Mouse (Mus musculus): ENCODE measurements around the gene Ucma.
"Not testable (repeated sequence)": the region's sequence is repeated elsewhere in the genome, so short reads cannot be mapped to it uniquely, and the experiment has no call there.

The Ucma gene

DNA sequence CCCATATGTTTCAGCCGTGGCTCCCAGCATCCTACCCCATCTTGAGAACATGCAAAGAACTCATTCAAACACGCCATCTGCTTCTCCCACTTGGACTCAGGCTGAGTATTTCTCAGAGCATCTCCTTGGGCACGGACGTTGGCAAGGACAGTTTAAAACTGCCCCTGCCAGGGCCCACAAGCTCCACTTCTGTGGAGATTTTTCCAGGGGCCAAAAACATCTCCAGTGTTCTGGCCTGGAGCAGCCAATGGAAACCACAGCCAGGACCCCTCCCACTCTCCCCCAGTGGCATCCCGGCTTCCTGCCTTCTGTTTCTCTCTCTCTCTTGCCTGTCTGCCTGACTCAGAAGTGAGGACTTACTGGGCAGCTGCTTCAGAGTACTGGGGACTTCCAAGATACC lies at the start of gene Ucma:
Ucma (plus strand) TSS at position 316 of the 400 bp plus-strand sequence.
- no peak for DNase-seq

DNA sequence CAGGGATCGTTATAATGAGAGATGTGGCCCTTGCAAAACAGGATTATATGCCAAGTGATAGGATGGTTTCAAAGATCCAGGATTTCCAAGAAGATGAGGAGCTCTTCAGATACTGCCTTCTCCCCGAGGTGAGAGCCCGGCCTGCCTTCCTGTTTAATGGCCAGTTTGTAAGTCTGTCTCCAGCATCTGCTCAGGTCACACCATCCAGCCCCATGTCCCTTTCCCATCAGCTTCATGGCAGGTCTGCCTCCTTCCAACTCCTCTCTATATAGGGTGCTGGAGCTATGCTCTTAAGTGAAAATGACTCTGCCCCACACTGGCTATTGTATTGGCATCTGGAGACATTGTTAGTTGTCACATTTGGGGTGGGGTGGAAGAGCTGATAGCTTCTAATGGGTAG lies 48.5 kb upstream of the Ucma start:
- DNase-seq: no peak

DNA sequence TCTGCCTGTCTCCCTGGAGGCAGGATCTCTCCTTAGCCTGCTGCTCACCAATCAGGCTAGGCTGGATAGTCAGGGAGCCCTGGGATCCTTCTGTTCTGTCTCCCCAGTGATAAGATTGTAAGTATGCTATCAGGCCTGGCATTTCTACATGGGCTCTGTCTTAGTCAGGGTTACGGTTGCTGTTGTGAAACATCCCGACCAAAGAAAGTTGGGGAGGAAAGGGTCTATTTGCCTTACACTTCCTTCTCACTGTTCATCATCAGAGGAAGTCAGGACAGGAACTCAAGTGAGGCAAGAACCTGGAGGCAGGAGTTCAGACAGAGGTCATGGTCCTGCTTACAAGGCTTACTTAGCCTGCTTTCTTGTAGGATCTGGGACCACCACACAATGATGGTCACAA lies 46.7 kb upstream of the Ucma start:
- DNase-seq: no peak

DNA sequence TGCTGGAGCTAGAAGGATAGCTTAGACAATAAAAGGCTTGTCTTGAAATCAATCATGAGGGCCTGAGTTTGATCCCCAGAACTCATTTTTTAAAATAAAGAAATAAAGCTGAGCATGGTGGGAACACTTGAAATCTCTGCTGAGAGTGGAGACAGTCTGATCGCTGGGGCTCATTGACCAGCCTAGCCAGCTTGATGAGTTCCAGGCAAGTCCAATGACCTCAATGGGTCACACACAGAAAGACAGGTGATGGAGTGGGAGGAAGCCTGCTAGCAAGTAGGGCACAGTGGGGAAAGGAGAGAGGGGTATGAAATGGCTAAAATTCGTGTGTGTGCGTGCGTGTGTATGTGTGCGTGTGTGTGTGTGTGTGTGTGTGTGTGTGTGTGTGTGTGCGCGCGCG lies 41.4 kb upstream of the Ucma start:
- no peak for DNase-seq

DNA sequence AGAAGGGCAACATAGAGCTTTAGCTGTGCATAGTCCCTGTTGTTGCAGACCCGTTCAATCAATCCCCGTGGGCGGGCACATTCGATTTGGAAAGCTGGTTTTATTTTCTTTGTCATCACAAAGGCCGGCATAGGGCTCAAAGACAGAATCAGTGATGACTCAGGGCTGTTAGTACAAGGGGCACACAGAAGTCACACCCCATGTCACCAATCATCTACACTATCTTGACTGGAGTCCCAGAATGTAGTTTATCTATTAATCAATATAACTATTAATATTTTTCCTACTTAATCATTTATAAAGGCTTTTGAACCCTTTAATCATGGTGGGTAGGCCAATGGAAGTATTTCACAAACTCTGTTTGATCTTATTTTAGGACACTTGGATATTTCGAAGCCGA lies 38.0 kb upstream of the Ucma start:
- DNase-seq: no peak

DNA sequence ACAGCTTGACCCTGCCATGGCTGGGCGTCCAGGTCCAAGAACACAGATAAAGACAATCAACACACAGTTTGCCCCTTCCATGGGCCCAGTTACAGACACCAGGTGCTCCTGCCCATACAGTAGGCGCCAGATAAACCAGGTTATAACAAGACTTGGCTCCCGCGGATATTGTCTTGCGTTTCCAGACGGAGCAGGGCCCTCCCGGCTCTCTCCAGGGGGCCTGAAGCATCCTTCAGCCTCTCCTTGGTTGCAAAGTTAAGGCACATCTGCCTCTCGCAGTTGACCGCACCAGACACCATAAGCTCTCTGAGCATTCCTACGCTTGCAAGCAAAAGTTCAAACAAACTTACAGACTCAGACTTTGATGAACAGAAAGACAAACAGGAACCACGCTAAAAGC lies 35.1 kb upstream of the Ucma start:
- DNase-seq: no peak

DNA sequence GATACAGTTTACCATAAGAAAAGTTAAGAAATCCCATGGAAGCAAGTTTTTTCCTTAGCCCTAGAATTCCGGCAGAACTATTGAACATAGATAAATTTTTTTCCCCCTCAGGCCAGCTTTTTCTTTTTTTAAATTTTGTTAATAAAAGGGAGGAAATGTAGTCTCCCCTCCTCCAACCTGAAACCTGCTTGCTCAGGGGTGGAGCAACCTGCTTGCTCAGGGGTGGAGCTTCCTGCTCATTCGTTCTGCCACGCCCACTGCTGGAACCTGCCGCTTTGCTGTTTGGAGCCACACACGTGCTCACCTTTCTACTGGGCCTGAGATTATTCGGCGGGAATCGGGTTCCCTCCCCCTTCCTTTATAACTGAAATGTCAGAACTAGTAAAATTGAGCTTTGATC lies 26.2 kb upstream of the Ucma start:
- DNase-seq: not testable (repeated sequence)

DNA sequence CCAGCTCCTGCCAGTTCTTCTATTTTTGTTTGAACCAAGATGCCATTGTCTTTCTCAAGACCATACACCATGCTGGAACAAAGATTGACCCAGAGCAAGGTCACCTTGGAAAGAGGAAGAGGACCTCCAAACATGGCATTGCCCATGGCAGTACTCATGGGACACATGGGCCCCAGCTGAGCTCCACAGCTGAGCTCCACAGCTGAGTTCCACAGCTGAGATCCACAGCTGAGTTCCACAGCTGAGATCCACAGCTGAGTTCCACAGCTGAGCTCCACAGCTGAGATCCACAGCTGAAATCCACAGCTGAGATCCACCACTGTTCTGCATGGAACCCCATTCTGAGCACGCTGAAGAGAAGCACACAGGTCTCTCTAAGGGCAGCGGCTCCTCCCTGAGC lies 24.9 kb upstream of the Ucma start:
- no peak for DNase-seq

DNA sequence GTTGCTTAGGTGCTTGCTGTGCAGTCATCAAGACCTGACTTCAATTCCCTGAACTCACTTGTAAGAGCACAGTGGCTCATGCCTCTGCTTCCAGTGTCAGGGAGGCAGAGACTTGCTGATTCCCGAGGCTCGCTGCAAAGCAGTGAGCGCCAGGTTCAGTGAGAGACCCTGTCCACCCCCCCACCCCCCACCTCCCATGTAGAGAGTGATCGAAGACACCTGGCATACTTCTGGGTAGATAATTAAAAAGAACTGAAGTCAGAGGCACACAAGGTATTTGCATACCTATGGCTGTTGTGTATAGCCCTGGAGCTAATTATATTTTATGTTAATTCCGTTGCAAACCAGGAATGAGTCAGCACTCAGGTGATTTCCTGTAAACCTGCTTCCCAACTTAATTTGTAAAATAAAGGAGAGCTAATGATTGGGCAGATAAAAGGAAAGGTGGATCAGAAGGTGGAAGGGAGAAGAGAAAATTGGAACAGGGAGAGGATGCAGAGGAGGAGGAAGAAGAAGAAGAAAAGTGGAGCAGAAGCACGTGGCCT lies 21.6 kb upstream of the Ucma start:
- DNase-seq: no peak

DNA sequence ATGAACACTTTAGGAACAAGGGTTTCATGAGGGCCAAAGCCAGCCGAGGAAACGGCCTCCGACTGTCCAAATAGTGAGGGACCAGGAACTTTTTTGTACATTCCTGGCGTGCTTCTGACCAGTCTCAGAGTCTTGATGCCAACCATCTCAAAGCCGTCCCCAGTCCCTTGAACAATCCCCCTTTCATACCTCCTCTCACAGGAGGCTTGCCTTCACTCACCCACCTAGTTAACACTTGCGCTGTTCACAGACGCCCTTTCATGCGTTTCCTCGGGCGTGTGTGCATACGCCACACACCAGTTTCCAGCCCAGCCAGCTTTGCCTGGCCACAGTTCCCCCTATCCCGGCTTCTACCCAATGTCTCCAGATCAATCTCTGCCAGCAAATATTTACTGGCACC lies 17.9 kb upstream of the Ucma start:
- DNase-seq: no peak

DNA sequence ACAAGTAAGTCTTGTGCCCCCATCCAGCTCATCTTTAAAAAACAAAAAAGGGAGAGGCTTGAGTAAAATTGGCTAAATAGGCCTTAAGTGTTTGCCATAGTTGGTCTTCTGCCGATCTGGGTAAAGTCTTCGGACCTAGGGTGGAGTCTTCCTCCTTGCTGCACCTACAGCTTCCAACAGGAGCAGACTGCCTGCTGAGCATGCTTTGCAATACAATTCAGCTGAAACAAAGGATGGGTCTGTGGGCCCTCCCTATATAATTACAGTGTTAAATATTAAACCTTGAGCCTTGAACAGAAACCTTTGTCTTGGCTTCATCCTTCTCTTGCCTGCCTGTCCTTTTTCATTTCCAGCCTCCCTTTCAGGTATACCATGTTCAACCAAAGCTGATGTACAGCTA lies 8.1 kb upstream of the Ucma start:
- DNase-seq: no peak

DNA sequence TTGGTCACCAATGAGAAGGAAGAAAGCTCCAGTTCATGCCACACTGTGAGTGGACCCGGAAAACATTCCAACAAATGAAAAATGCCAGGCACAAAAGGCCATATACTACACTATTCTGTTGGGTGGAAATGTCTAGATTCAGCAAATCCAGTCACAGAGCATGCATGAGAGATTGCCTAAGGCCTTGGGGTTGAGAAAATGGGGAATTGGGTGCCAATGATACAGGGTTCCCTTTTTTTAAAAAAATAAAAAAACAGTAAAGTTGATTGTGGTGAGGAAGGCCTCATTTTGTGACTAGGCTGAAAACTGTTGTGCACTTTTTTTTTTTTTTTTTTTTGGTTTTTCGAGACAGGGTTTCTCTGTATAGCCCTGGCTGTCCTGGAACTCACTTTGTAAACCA lies 6.8 kb upstream of the Ucma start:
- no peak for DNase-seq

DNA sequence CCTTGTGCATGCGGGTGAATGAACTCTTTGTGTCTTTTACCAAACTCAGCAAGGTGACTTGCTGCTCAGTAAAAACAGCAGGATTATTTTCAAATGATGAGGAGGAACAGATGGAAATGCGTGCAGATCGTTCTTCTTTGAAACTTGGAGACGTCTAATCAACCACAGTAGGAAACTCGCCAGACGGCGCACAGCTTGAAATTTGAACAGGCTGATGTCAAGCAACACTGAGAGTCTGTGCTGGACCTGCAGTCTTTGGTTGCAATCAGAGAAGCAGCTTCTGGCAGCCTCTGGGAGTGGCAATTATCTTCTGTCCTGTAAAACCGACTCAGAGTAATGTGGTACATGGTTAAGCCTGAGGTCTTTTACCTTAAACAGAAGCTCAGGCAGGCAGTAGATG lies 2.2 kb downstream of the Ucma start:
- peak; percentile 8 for DNase-seq

DNA sequence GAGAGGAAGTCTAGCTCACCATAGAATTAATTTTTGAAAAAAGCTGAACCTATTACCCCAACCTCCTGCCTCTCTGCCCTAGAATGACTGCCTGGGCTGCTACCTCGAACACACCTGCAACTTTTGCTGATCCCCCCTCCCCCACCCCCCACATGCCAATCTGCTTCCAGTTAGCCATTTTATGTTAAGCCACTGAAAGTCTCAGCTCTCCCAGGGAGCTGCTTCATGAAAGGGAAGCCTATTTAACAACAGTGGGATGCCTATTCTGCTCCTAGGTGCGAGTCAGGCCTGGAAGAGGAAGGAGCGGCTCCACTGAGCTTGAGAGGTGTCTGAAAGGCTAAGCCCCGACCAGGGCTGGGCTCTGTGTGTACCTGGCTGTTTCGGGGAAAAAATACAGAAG lies 8.1 kb downstream of the Ucma start:
- DNase-seq: no peak

DNA sequence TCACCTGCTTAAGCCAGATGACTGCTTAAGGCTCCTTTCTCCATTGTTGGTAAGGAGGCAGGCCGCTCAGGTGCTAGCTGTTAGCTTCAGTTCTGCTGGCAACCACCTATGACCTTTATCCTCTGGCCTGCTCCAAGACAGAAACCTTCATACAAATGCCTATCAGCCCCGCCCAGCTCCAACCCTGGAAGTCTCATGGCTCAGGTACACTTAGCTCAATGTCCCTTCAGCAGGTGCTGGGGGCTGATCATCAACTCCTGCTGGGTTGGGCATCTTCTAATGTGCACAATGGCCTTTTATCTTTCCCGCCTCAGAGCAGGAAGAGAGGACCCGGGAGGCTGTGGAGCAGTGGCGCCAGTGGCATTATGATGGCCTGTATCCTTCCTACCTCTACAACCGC lies 9.1 kb downstream of the Ucma start:
- DNase-seq: no peak

DNA sequence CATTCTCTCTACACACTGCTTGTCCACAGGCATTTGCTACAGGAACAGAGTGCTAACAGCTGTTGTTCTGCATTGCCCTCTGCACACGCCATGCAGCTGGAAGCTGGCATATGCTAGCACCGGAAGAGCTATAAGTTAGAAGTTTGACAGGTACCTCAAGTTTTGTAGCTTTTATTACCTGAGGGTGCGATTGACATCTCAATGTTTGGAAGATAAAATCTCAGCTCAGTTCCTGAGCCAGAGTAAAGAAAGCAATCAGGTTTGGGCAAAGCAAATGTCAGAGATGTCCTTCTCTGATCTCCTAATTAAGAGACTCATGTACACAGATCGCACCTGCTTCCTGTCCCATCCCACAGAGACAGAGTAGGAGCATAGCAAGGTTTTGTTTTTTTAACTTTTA lies 10.9 kb downstream of the Ucma start:
- DNase-seq: no peak

DNA sequence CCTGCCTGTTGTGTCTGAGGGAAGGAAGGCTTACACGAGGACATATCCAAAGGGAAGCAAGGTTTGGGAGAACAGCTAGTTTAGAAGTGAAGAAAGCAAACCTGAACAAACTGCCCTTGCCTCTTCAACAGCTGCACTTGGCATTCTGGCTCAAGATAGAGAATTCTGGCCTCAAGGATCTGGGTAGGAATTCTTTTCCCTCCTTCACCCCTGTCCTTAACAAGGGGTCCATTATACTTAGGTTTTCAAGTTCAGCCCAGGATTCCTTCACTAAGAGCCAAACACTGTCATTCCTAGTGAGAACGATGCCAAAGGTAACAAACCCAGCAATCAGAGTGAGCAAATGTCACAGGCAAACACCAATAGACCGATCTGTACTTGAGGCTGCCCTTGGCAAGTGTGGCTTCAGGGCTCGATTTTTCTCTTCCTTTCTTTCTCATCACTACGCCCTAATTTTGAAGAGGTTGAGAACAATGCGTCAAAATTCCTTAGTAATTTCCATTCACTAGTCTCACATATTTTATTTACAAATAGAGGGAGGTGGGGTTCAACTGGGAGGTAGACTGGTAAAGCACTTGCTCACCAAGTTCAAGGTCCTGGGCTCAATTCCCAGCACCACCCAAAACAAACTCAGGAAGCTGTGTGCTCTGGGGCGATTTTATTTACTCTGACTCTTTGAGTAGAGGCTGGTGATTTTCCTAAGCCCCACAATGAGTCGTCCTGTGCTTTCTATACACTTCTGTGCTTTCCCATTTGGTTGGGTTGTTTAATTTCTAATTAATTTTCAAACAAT lies 11.7 kb downstream of the Ucma start:
- no peak for DNase-seq

DNA sequence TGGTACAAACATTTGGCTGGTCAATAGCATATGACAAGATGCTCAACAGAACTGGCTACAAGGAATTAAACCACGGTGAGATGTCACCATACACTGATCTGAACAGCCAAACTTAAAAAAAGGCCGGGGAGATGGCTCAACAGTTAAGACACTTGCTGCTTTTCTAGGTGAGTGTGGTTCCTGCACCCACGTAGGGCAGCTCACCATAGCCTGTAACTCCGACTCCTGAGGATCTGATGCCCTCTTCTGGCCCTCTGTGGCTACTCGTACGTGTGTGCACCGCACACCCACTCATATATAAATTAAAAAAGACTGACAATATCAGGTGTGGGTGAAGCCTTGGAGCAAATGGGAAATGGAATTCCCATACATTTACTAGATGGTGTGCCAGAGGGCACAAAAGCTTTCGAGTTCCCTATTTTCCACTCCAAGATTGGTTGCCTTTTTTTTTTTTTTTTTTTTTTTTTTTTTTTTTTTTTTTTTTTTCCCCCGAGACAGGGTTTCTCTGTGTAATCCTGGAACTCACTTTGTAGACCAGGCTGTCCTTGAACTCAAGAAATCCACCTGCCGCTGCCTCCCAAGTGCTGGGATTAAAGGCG lies 13.0 kb downstream of the Ucma start:
- no peak for DNase-seq

DNA sequence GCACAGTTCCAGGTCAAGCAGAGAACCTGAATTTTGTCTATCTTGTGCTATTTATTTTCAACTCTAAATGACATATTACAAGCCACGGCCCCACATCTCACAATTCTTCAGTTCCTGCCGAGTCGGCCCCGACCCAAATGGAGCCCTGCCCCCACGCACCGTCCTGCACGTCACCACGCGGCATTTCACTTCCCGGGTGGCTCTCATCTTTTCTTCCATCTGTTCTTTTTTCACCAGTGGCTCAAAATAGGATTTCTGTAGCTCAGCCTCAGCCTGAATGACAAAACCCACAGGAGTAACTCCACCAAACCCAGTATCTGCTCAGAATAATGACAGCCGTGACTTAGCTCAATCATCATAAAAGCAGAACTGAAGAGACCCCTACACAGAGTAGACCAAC lies 17.7 kb downstream of the Ucma start:
- DNase-seq: no peak

DNA sequence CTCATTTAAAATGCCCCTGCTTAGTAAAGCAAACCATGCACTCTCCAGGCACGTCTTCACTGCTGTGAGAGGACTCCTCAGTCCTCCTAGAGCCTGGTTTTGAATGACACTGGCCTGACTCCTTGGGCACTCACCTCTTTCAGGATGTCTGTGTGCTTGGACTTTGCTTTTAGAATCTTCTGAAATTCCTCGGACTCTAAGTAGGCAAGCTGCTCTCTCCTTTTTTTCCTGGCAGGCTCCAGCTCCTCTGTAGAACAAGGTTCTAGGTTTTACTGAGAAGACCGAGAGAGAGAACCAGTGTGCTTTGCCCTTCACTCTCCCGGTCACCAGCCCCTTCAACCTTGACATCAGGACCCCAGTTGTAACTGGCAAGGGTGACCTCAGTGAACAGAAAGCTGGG lies 18.5 kb downstream of the Ucma start:
- no peak for DNase-seq

DNA sequence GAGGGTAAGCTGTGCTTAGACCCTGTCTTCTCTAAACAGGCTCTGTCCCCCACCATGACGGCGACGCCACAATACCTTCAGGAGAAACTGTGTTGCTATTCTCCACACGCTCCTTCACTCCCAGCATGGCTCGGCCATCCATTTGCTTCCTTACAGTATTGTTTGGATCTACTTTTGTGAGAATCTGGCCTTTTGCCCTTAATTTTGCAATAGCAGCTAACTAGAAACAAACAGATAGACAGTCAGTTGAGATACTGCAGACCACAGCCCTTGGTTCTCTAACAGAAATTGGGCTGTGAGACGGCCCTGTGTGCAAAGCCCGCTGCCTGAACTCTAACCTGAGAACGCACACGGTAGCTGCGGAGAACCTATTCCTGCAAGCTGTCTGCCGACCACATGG lies 19.7 kb downstream of the Ucma start:
- no peak for DNase-seq

DNA sequence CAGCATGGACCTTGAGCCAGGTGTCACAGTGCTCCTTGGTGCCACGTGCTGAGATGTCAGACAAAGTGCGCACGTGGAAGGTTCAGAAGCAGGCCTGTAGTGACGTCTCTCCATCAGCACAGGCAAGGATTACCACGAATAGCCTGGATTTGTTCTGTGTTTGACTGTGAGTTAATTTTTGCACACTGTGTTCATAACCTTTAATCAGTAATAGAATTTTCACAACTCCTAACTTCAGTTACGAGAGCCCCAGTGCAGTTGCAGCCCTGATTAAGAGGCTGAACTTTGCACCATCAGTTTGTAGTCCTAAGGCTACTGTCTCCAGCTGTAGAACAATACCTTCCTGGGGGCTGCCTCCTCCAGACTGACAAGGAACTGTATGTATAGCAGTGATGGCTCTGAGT lies 20.5 kb downstream of the Ucma start:
- no peak for DNase-seq

DNA sequence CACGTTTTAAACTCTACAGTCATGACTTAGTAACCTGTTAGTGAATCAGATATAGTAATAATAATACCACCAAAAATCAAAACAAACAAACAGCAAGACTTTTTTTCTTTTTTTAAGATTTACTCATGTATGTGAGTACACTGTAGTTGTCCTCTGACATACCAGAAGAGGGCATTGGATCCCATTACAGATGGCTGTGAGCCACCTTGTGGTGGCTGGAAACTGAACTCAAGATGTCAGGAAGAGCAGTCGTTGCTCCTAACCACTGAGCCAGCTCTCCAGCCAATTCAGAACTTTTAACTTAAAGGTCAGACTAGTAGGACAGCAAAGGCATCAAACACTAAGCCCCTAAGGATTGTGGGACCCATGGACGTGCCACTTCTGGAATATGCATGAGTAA lies 23.0 kb downstream of the Ucma start:
- no peak for DNase-seq

DNA sequence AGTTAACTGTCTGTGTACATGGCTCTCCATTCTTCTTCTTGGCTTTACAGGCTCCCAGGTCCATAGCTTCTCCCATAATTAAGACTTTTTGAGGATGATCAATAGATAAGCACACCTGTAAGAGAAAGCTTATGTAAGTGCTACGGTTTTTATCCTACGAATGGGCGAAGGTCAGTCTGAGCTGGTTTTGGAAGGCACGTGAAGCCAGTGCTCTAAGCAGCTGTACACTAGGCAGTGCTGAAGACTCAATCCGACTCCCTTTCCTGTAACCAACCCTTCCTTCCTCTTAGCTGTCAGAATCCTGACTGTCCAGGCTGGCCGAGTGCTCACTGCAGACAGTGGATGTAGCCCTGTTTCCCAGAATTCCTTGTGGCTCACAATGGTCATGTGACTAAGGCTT lies 25.3 kb downstream of the Ucma start:
- DNase-seq: no peak

DNA sequence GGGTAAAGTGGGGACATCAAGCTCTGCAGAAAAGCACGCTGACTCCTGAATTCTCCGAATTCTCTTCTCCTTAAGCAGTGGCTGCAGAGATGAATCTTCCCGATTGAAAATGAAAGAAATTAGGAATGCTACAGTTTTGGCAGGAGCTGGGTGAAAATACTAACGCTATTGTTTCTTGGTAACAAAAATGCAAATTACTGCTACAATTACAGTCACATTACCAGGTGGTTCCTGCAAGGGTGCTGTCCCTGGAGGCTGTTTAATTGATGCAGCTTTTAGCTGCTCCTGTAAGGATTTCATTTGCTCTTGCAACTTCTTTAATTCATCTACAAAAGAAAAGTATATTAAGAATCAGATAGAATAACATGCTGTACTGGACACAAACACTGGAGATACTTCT lies 31.2 kb downstream of the Ucma start:
- no peak for DNase-seq
